Mouse (Mus musculus) intestine, postnatal 0 days (tissue): ENCODE data around the gene Chka. TPM values are rescaled to one million over a fixed set of nuclear protein-coding genes. Genes with fewer than 3 reads are reported as not detected.
A peak's percentile ranks its signal among the peaks of the same experiment; 100 is the strongest.

Source experiments
- ATAC-seq: fragments of 200-750 bp; cut with Nextera tagmentation; 2 replicates; pipeline ENCODE4 v1.8.0; 2017; ENCODE audit warnings: mild to moderate bottlenecking, moderate TSS enrichment, moderate library complexity
- H3K27ac ChIP-seq: fragments of 300-500 bp; sonication (generic); 2 replicates; pipeline ENCODE4 v1.5.1; 2014; ENCODE audit warnings: mild to moderate bottlenecking, low read depth, low read length, moderate library complexity
- H3K27me3 ChIP-seq: fragments of 300-500 bp; sonication (generic); replicated peaks from 2 replicates; pipeline ENCODE4 v1.6.1; 2014; ENCODE audit warnings: low read length, mixed read lengths; ENCODE audit not compliant: control insufficient read depth, insufficient read depth
- H3K36me3 ChIP-seq: fragments of 300-500 bp; sonication (generic); 2 replicates; pipeline ENCODE4 v1.6.1; 2014; ENCODE audit warnings: mild to moderate bottlenecking, moderate library complexity; ENCODE audit not compliant: control insufficient read depth, insufficient read depth
- H3K4me1 ChIP-seq: fragments of 300-500 bp; sonication (generic); replicated peaks from 2 replicates; pipeline ENCODE4 v1.6.1; 2014; ENCODE audit warnings: antibody characterized with exemption, low read length, mixed read lengths; ENCODE audit not compliant: control insufficient read depth, insufficient read depth
- H3K4me2 ChIP-seq: fragments of 300-500 bp; sonication (generic); replicated peaks from 2 replicates; pipeline ENCODE4 v1.6.1; 2014; ENCODE audit warnings: low read depth, mild to moderate bottlenecking, moderate library complexity
- H3K4me3 ChIP-seq: fragments of 300-500 bp; sonication (generic); 2 replicates; pipeline ENCODE4 v1.5.1; 2014; ENCODE audit warnings: low read depth, low read length
- H3K9ac ChIP-seq: fragments of 300-500 bp; sonication (generic); 2 replicates; pipeline ENCODE4 v1.6.1; 2014; ENCODE audit warnings: mild to moderate bottlenecking, low read depth, low read length
- H3K9me3 ChIP-seq: fragments of 300-500 bp; sonication (generic); 2 replicates; pipeline ENCODE4 v1.6.1; 2016; ENCODE audit warnings: mixed run types; ENCODE audit not compliant: control insufficient read depth
- CTCF ChIP-seq: sonication (generic); IDR thresholded peaks from 2 replicates; pipeline ENCODE4 v1.5.1; 2016; ENCODE audit warnings: low read depth, mild to moderate bottlenecking, control low read depth, antibody characterized with exemption, moderate library complexity
- WGBS: fragments of 180-500 bp; shearing (Covaris S2); extraction: QIAGEN DNeasy Blood & Tissue Kit; methylation state at CpG from one replicate; pipeline ENCODE4 v1.1.7; 2014; 5-methylcytosine and 5-hydroxymethylcytosine counted together
- polyA plus RNA-seq: library from polyadenylated mRNA; unstranded; fragments of >200 nt; fragmentation: Nextera tagmentation; extraction: Ambion mirVana; gene quantifications from 2 replicates; pipeline ENCODE4 v1.2.1, GENCODE M21; 2015

Gene Chka
- polyA plus RNA-seq, 1 experiment from 2014 or later, result 113 TPM

GRCm38 (mm10) chr19:3935896-3936850 lies 84.6 kb downstream of the Chka start:
- peak overlapping the region; percentile 70; the same call in 1 of the 2 replicates for H3K27ac ChIP-seq
- 12% methylated on average over 22 of the region's 22 CpGs for WGBS

GRCm38 (mm10) chr19:3942315-3942714 lies 90.7 kb downstream of the Chka start:
- 0 out of 2 replicates have a peak, but pooled peaks cover 3% of the 10 kb centered on the region for H3K4me1 ChIP-seq
- H3K4me2 ChIP-seq, result no peak overlapping the region
- H3K9me3 ChIP-seq, result no peaks in the 10 kb centered on the region
- H3K9ac ChIP-seq, result no peak overlapping the region
- H3K27me3 ChIP-seq, result no peaks in the 10 kb centered on the region
- no peak for TF ChIP-seq CTCF
- 71% methylated on average over 7 of the region's 7 CpGs for WGBS
- 0 out of 2 replicates have a peak, but pooled peaks cover 4% of the 10 kb centered on the region for H3K36me3 ChIP-seq
- ATAC-seq, result no peak
- H3K27ac ChIP-seq, result no peak overlapping the region
- H3K4me3 ChIP-seq, result no peak overlapping the region

More at GRCm38 (mm10) chr19:3935896-3936850, 84.6 kb downstream of the Chka start:
- H3K4me3 ChIP-seq, result peak overlapping the region; percentile 64
- peak overlapping the region; percentile 58 for H3K9ac ChIP-seq
- no peaks in the 10 kb centered on the region for H3K9me3 ChIP-seq
- no peaks in the 10 kb centered on the region for H3K36me3 ChIP-seq
- no peaks in the 10 kb centered on the region for H3K4me1 ChIP-seq
- TF ChIP-seq CTCF, result no peak
- H3K4me2 ChIP-seq, result peak overlapping the region; percentile 93
- peak; percentile 63 for ATAC-seq
- H3K27me3 ChIP-seq, result no peaks in the 10 kb centered on the region

GRCm38 (mm10) chr19:3942986-3943735 lies 91.6 kb downstream of the Chka start:
- H3K9me3 ChIP-seq, result no peaks in the 10 kb centered on the region
- H3K27me3 ChIP-seq, result no peaks in the 10 kb centered on the region
- H3K4me2 ChIP-seq, result peak overlapping the region; percentile 43
- no peak overlapping the region for H3K27ac ChIP-seq
- no peak overlapping the region; the same call in 1 of the 2 replicates for H3K4me3 ChIP-seq
- 0 out of 2 replicates have a peak, but pooled peaks cover 3% of the 10 kb centered on the region for H3K4me1 ChIP-seq
- peaks cover 11% of the 10 kb centered on the region; the same call in 1 of the 2 replicates for H3K36me3 ChIP-seq
- peak; percentile 66 for ATAC-seq
- H3K9ac ChIP-seq, result no peak overlapping the region
- TF ChIP-seq CTCF, result peak; percentile 23; the same call in 1 of the 2 replicates
- 18% methylated on average over 27 of the region's 27 CpGs for WGBS

Other genes with a start within 250 kb of the Chka start
- gene Lrp5, start 165.2 kb upstream of the Chka start, polyA plus RNA-seq, result 2.8 and 3.2 TPM in 2 replicates
- gene 1810055G02Rik, start 143.5 kb upstream of the Chka start, polyA plus RNA-seq, result 215 and 238 TPM in 2 replicates
- 10.4 and 11.0 TPM in 2 replicates for gene Kmt5b, start 84.4 kb upstream of the Chka start, polyA plus RNA-seq
- gene Tcirg1, start 55.4 kb downstream of the Chka start, polyA plus RNA-seq, result 76.2 and 83.0 TPM in 2 replicates
- 303 and 317 TPM in 2 replicates for gene Ndufs8, start 61.0 kb downstream of the Chka start, polyA plus RNA-seq
- 16.1 and 17.4 TPM in 2 replicates for gene Aldh3b1, start 78.0 kb downstream of the Chka start, polyA plus RNA-seq
- gene Unc93b1, start 83.4 kb downstream of the Chka start, polyA plus RNA-seq, result 28.3 and 29.2 TPM in 2 replicates
- not detected in 2 replicates for gene Aldh3b3, start 106.9 kb downstream of the Chka start, polyA plus RNA-seq
- gene Aldh3b2, start 120.6 kb downstream of the Chka start, polyA plus RNA-seq, result 0.17 and 0.51 TPM in 2 replicates
- 32.3 and 34.5 TPM in 2 replicates for gene Acy3, start 134.8 kb downstream of the Chka start, polyA plus RNA-seq
- gene Tbx10, start 141.0 kb downstream of the Chka start, polyA plus RNA-seq, result 0.59 and 0.61 TPM in 2 replicates
- gene Nudt8, start 148.8 kb downstream of the Chka start, polyA plus RNA-seq, result 31.7 and 32.9 TPM in 2 replicates
- 0.42 and 0.44 TPM in 2 replicates for gene Gm49405, start 148.9 kb downstream of the Chka start, polyA plus RNA-seq
- gene Doc2g, start 151.5 kb downstream of the Chka start, polyA plus RNA-seq, result 0.64 and 0.89 TPM in 2 replicates
- 244 and 255 TPM in 2 replicates for gene Ndufv1, start 161.0 kb downstream of the Chka start, polyA plus RNA-seq
- gene Gstp1, start 186.2 kb downstream of the Chka start, polyA plus RNA-seq, result 746 and 756 TPM in 2 replicates
- gene Gstp2, start 194.2 kb downstream of the Chka start, polyA plus RNA-seq, result 151 and 182 TPM in 2 replicates
- gene Gstp3, start 207.8 kb downstream of the Chka start, polyA plus RNA-seq, result 68.7 and 72.6 TPM in 2 replicates
- not detected in 2 replicates for gene Cabp2, start 229.8 kb downstream of the Chka start, polyA plus RNA-seq
- gene Cdk2ap2, start 245.4 kb downstream of the Chka start, polyA plus RNA-seq, result 97.1 and 108 TPM in 2 replicates
- 13.7 and 16.3 TPM in 2 replicates for gene Pitpnm1, start 248.2 kb downstream of the Chka start, polyA plus RNA-seq